In the genomic region with DNA sequence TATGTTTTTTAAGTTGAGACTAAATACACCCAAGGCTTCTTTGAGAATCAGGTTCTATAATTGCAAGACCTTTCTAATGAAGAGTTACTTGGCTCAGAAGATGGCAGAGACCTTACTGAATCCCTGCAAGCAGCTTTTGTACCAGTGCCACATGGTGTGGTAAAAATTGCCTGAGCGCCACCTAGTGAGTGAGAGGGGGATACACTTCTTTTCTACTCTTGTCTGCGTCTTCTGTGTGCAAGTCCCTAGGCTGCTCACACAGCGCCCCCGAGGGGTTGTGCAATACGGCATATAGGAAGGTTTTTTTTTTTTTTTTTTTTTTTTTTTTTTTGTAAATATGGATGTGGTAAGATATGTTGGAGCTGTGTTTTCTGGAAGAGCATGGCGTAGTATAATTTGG, we compare ENCODE assay signal across 9 mouse cellular contexts. TPM values are rescaled to one million over a fixed set of nuclear protein-coding genes. Genes with fewer than 3 reads are reported as not detected.
DNase-seq lines count a peak whose midpoint lies in the region; ATAC-seq and TF ChIP-seq lines count a peak whose summit lies in the region.
"Had no signal": no experiment of that assay in that cellular context is flagged by ENCODE, and none has a peak within 500 bp of the region (broad histone marks: within the 10 kb centered on the region; RNA-seq: fewer than 3 reads in every experiment).

No protein-coding gene starts in this region.

- no peak for TF ChIP-seq POLR2A in CH12.LX (IDR thresholded peaks at IDR 0.05; ENCODE audit: low read depth, low read length)

- no peak overlapping the region for H3K4me3 ChIP-seq in CH12.LX (replicated peaks in 1 of 3; ENCODE audit: low read depth in 2 of 3, low read length in 2 of 3, poor library complexity in 1 of 3)
- H3K4me3 ChIP-seq in lung, embryonic 16.5 days (ENCODE audit: low read length) = no peak overlapping the region
- H3K4me3 ChIP-seq: heart, embryonic 13.5 days had no signal

- peak; percentile 87 for TF ChIP-seq RAD21 in CH12.LX (IDR thresholded peaks at IDR 0.05; ENCODE audit: low read depth, low read length)

- WGBS in large intestine, adult 2 months = 8% methylated on average over 6 of the region's 6 CpGs
- WGBS in lung, embryonic 16.5 days = 16% methylated on average over 6 of the region's 6 CpGs

- no peaks in the 10 kb centered on the region for H3K36me3 ChIP-seq in CH12.LX (replicated peaks in 1 of 2; ENCODE audit: control insufficient read depth in 1 of 2, insufficient read depth in 1 of 2, low read length in 1 of 2)
- H3K36me3 ChIP-seq in lung, embryonic 16.5 days (ENCODE audit: control insufficient read depth, insufficient read depth, low read length) = no peaks in the 10 kb centered on the region
- H3K36me3 ChIP-seq: heart, embryonic 13.5 days had no signal

- no peak overlapping the region for H3K4me2 ChIP-seq in CH12.LX (ENCODE audit: insufficient read depth, low read depth, poor library complexity, severe bottlenecking)
- H3K4me2 ChIP-seq in lung, embryonic 16.5 days (ENCODE audit: low read depth, low read length) = no peak overlapping the region
- H3K4me2 ChIP-seq: heart, embryonic 13.5 days had no signal

- H3K79me2 ChIP-seq in CH12.LX (replicated peaks; ENCODE audit: control insufficient read depth, extremely low read depth, insufficient read depth, poor library complexity, severe bottlenecking) = no peaks in the 10 kb centered on the region

- peaks cover 0 to 3% of the 10 kb centered on the region in 2 experiments; a peak in 2 of 4 replicates for H3K4me1 ChIP-seq in CH12.LX (ENCODE audit: control insufficient read depth in 1 of 2, insufficient read depth in 2 of 2)
- peaks cover 4% of the 10 kb centered on the region; the same call in 1 of the 2 replicates for H3K4me1 ChIP-seq in lung, embryonic 16.5 days (replicated peaks; ENCODE audit: control insufficient read depth, insufficient read depth, low read length)

- in situ Hi-C loops in CH12.LX (cut with MboI; ENCODE audit: low pct_ligation_motif_present, low pct_unique_long_range_greater_than_20kb, low sequenced_read_pairs) = no loop called here

- peak; percentile 61 to 98 for TF ChIP-seq CTCF in CH12.LX (conservative IDR thresholded peaks at IDR 0.05 in 1 of 2, IDR thresholded peaks at IDR 0.05 in 1 of 2; ENCODE audit: low read depth in 2 of 2, low read length in 2 of 2)

- ATAC-seq in lung, embryonic 16.5 days (ENCODE audit: low read depth) = peak; percentile 72

- intact Hi-C loops in heart, postnatal 14 days (cut with DNase I) = loop anchor here (2.0 to 5.0 kb wide), 4 partner anchors 58 to 311 kb away; partner anchors contain the start of gene Snx30

- peaks cover 19% of the 10 kb centered on the region for H3K27me3 ChIP-seq in CH12.LX (replicated peaks)
- H3K27me3 ChIP-seq in lung, embryonic 16.5 days (ENCODE audit: control insufficient read depth, insufficient read depth, low read depth, low read length) = no peaks in the 10 kb centered on the region
- H3K27me3 ChIP-seq: heart, embryonic 13.5 days had no signal

- no peak overlapping the region for H3K27ac ChIP-seq in CH12.LX (ENCODE audit: insufficient read depth, low read depth)
- no peak overlapping the region for H3K27ac ChIP-seq in lung, embryonic 16.5 days (ENCODE audit: low read length)
- H3K27ac ChIP-seq: heart, embryonic 13.5 days had no signal

- no peak overlapping the region for H3K9ac ChIP-seq in CH12.LX (ENCODE audit: insufficient read depth, low read depth)
- H3K9ac ChIP-seq in lung, embryonic 16.5 days (ENCODE audit: low read length) = no peak overlapping the region
- H3K9ac ChIP-seq: heart, embryonic 13.5 days had no signal

- DNase-seq in CH12.LX (ENCODE audit: extremely low read depth) = peak; percentile 93
- DNase-seq in adrenal gland, postnatal 36 days = peak; percentile 56 to 79
- DNase-seq in fibroblast of lung, adult 2 months (ENCODE audit: low read depth) = peak; percentile 60
- DNase-seq in heart, postnatal 14 days = peak; percentile 63 to 73
- DNase-seq in large intestine, adult 2 months (ENCODE audit: low read depth, low spot score) = peak; percentile 33
- peak; percentile 68 to 79 for DNase-seq in right cerebral cortex, postnatal 10 days (ENCODE audit: low spot score in 2 of 2)
- peak; percentile 61 for DNase-seq in urinary bladder, postnatal 25 days (ENCODE audit: low spot score)

- dilution Hi-C loops in CH12.LX (cut with MboI; ENCODE audit: extremely low pct_ligation_motif_present, extremely low pct_unique_long_range_greater_than_20kb, low sequenced_read_pairs) = no loop called here

- H3K9me3 ChIP-seq in CH12.LX (replicated peaks; ENCODE audit: low read length) = no peaks in the 10 kb centered on the region
- H3K9me3 ChIP-seq in lung, embryonic 16.5 days (ENCODE audit: control insufficient read depth, low read length) = no peaks in the 10 kb centered on the region
- H3K9me3 ChIP-seq: heart, embryonic 13.5 days had no signal

- TF ChIP-seq EP300 in CH12.LX (IDR thresholded peaks at IDR 0.05; ENCODE audit: low read length) = no peak

TF ChIP-seq in CH12.LX, 34 proteins besides CTCF, POLR2A, EP300 and RAD21:
- TF ChIP-seq MAZ (IDR thresholded peaks at IDR 0.05; ENCODE audit: low read depth, low read length) (no peak), MYC (IDR thresholded peaks at IDR 0.05; ENCODE audit: low read depth, low read length) (peak; percentile 97), MAX (IDR thresholded peaks at IDR 0.05; ENCODE audit: low read length) (peak; percentile 76), SMC3 (IDR thresholded peaks at IDR 0.05; ENCODE audit: low read depth, low read length) (peak; percentile 70), NELFE (IDR thresholded peaks at IDR 0.05; ENCODE audit: low read depth, low read length) (no peak; the same call in 1 of the 2 replicates), ZNF384 (IDR thresholded peaks at IDR 0.05; ENCODE audit: low read depth, low read length) (peak; percentile 100), USF2 (conservative IDR thresholded peaks at IDR 0.05; ENCODE audit: low read depth, low read length) (no peak), BHLHE40 (IDR thresholded peaks at IDR 0.05; ENCODE audit: low read depth, low read length) (no peak), ZC3H11A (IDR thresholded peaks at IDR 0.05; ENCODE audit: low read depth, low read length) (peak; percentile 33), UBTF (IDR thresholded peaks at IDR 0.05; ENCODE audit: low read depth, low read length) (peak; percentile 46; the same call in 1 of the 2 replicates), JUND (conservative IDR thresholded peaks at IDR 0.05; ENCODE audit: low read depth, low read length) (peak; percentile 53; the same call in 1 of the 2 replicates)

RNA-seq across cellular contexts. Expression of gene Slc46a2, which starts 13.5 kb away (rescaled TPM):
- total RNA-seq in CH12.LX (2012; rRNA removed) (not detected in 2 replicates), CH12.LX (2014; rRNA removed) (not detected in 2 replicates)
- not detected in 2 replicates for polyA plus RNA-seq in CH12.LX (2012; ENCODE audit: insufficient read length, low read depth)
- not detected for total RNA-seq in adrenal gland, postnatal 36 days (2021)
- under 1 TPM; 0.12 to 0.93 TPM for total RNA-seq in heart, postnatal 14 days (2021)
- not detected in 2 replicates for polyA plus RNA-seq in large intestine, adult 2 months (2012; rRNA removed)
- polyA plus RNA-seq in lung, embryonic 16.5 days (2015; fragmentation: Nextera tagmentation; extraction: Ambion mirVana) = 1.1 and 2.5 TPM in 2 replicates

RNA-seq across cellular contexts. Expression of gene Mup4, which starts 32.2 kb away (rescaled TPM):
- total RNA-seq in CH12.LX (2012; rRNA removed) (not detected in 2 replicates), CH12.LX (2014; rRNA removed) (not detected in 2 replicates)
- not detected in 2 replicates for polyA plus RNA-seq in CH12.LX (2012; ENCODE audit: insufficient read length, low read depth)
- not detected for total RNA-seq in adrenal gland, postnatal 36 days (2021)
- total RNA-seq in heart, postnatal 14 days (2021) = not detected
- not detected in 2 replicates for polyA plus RNA-seq in large intestine, adult 2 months (2012; rRNA removed)
- polyA plus RNA-seq in lung, embryonic 16.5 days (2015; fragmentation: Nextera tagmentation; extraction: Ambion mirVana) = not detected in 2 replicates
- polyA plus RNA-seq: heart, embryonic 13.5 days had no signal

RNA-seq across cellular contexts. Expression of gene Mup6, which starts 35.7 kb away (rescaled TPM):
- total RNA-seq in CH12.LX (2012; rRNA removed) (not detected in 2 replicates), CH12.LX (2014; rRNA removed) (not detected in 2 replicates)
- not detected in 2 replicates for polyA plus RNA-seq in CH12.LX (2012; ENCODE audit: insufficient read length, low read depth)
- total RNA-seq in adrenal gland, postnatal 36 days (2021) = not detected
- total RNA-seq in heart, postnatal 14 days (2021) = not detected
- polyA plus RNA-seq in large intestine, adult 2 months (2012; rRNA removed) = not detected in 2 replicates
- not detected in 2 replicates for polyA plus RNA-seq in lung, embryonic 16.5 days (2015; fragmentation: Nextera tagmentation; extraction: Ambion mirVana)
- polyA plus RNA-seq: heart, embryonic 13.5 days had no signal

Comparison
In these comparisons a context has a peak if more than half of its experiments do, and no peak if none do; other contexts are left out.
1. DNase-seq: peak in every context shown above with its lines; median percentile 93 in CH12.LX; 74 in right cerebral cortex, postnatal 10 days; 68 in heart, postnatal 14 days; 68 in adrenal gland, postnatal 36 days; 61 in urinary bladder, postnatal 25 days; 60 in fibroblast of lung, adult 2 months; 33 in large intestine, adult 2 months.